Mouse (Mus musculus) kidney, embryonic 16.5 days (tissue): Measurements from ENCODE around the gene Ptn. TPM values are rescaled to one million over a fixed set of nuclear protein-coding genes. Genes with fewer than 3 reads are reported as not detected.
A peak's percentile ranks its signal among the peaks of the same experiment; 100 is the strongest.

ENCODE experiments used
- ATAC-seq: fragments of 200-750 bp; cut with Nextera tagmentation; 2 replicates; pipeline ENCODE4 v1.8.0; 2017; ENCODE audit warnings: moderate TSS enrichment; ENCODE audit not compliant: low FRiP score, low TSS enrichment
- H3K27ac ChIP-seq: fragments of 300-500 bp; sonication (generic); 2 replicates; pipeline ENCODE4 v1.5.1; 2014; ENCODE audit warnings: low read length
- H3K27me3 ChIP-seq: fragments of 300-500 bp; sonication (generic); 2 replicates; pipeline ENCODE4 v1.6.1; 2014; ENCODE audit warnings: low read length, control low read depth, mixed read lengths; ENCODE audit not compliant: insufficient read depth
- H3K36me3 ChIP-seq: fragments of 300-500 bp; sonication (generic); 2 replicates; pipeline ENCODE4 v1.6.1; 2014; ENCODE audit warnings: low read length, control low read depth, mixed read lengths; ENCODE audit not compliant: insufficient read depth
- H3K4me1 ChIP-seq: fragments of 300-500 bp; sonication (generic); 2 replicates; pipeline ENCODE4 v1.6.1; 2014; ENCODE audit warnings: low read length, control low read depth, mixed read lengths; ENCODE audit not compliant: insufficient read depth
- H3K4me2 ChIP-seq: fragments of 300-500 bp; sonication (generic); replicated peaks from 2 replicates; pipeline ENCODE4 v1.6.1; 2014; ENCODE audit warnings: low read depth, low read length
- H3K4me3 ChIP-seq: fragments of 300-500 bp; sonication (generic); 2 replicates; pipeline ENCODE4 v1.5.1; 2014; ENCODE audit warnings: mild to moderate bottlenecking, low read length
- H3K9ac ChIP-seq: fragments of 300-500 bp; sonication (generic); replicated peaks from 2 replicates; pipeline ENCODE4 v1.6.1; 2014; ENCODE audit warnings: low read length
- H3K9me3 ChIP-seq: fragments of 300-500 bp; sonication (generic); 2 replicates; pipeline ENCODE4 v1.6.1; 2016; ENCODE audit warnings: low read length, control low read depth
- WGBS: fragments of 180-500 bp; shearing (Covaris S2); extraction: QIAGEN DNeasy Blood & Tissue Kit; methylation state at CpG from one replicate; pipeline ENCODE4 v1.1.7; 2014; 5-methylcytosine and 5-hydroxymethylcytosine counted together
- polyA plus RNA-seq: library from polyadenylated mRNA; unstranded; fragments of >200 nt; fragmentation: Nextera tagmentation; extraction: Ambion mirVana; gene quantifications from 2 replicates; pipeline ENCODE4 v1.2.1, GENCODE M21; 2015

Ptn gene
- polyA plus RNA-seq, result 338 and 342 TPM in 2 replicates

DNA sequence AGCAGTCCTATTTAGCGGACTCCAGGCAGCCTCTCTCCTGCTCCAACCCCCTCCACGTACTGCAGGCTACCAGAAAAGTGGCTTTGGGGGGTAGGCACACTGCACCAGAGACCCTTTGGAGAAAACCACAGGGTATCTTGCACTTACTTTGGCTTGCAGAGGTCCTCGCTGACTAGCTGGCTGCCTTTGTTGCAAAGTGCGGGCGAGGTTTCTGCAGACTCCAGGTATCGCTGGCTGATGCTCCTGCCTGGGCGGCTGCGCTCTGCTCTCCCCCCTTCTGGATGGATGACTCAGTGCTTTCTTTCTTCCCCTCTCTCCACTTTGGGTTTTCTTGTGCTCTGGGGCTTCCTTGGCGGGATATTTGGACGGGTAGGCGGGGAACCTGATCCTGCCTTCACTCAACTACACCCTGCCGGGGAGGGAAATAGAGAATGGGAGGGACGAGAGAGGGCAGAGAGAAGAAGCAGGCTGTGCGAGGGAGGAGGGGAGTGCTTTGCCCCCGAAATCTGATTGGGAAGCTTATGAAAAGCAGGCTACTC, at the start of gene Ptn:
Gene Ptn (minus strand): TSS at position 474 of the 539 bp plus-strand sequence.
- peaks cover 13% of the 10 kb centered on the region; the same call in 1 of the 2 replicates for H3K36me3 ChIP-seq
- peak; percentile 82 for ATAC-seq
- H3K4me2 ChIP-seq, result peak within 1 kb of the TSS; percentile 58
- peak within 1 kb of the TSS; percentile 66 for H3K9ac ChIP-seq
- H3K9me3 ChIP-seq, result no peaks in the 10 kb centered on the region
- peak within 1 kb of the TSS; percentile 56 for H3K4me3 ChIP-seq
- peak within 1 kb of the TSS; percentile 82 for H3K27ac ChIP-seq
- under 1% methylated on average over 15 of the region's 15 CpGs for WGBS
- peaks cover 10% of the 10 kb centered on the region for H3K4me1 ChIP-seq
- H3K27me3 ChIP-seq, result no peaks in the 10 kb centered on the region

- no peak for ATAC-seq
- Histone ChIP-seq H3K4me2 (no peak overlapping the region), H3K27ac (no peak overlapping the region), H3K9me3 (no peaks in the 10 kb centered on the region), H3K36me3 (no peaks in the 10 kb centered on the region), H3K27me3 (no peaks in the 10 kb centered on the region), H3K4me3 (no peak overlapping the region), H3K4me1 (0 out of 2 replicates have a peak, but pooled peaks cover 4% of the 10 kb centered on the region), H3K9ac (no peak overlapping the region)
- WGBS, result 79% methylated on average over 3 of the region's 3 CpGs
These were observed 48.4 kb upstream of the Ptn start for GRCm38 (mm10) chr6:36858258-36859041.

GRCm38 (mm10) chr6:36857627-36858257, 47.7 kb upstream of the Ptn start:
- 0 out of 2 replicates have a peak, but pooled peaks have one; percentile 51 for ATAC-seq
- no peak overlapping the region for H3K4me3 ChIP-seq
- WGBS, result 49% methylated on average over 6 of the region's 6 CpGs

DNA sequence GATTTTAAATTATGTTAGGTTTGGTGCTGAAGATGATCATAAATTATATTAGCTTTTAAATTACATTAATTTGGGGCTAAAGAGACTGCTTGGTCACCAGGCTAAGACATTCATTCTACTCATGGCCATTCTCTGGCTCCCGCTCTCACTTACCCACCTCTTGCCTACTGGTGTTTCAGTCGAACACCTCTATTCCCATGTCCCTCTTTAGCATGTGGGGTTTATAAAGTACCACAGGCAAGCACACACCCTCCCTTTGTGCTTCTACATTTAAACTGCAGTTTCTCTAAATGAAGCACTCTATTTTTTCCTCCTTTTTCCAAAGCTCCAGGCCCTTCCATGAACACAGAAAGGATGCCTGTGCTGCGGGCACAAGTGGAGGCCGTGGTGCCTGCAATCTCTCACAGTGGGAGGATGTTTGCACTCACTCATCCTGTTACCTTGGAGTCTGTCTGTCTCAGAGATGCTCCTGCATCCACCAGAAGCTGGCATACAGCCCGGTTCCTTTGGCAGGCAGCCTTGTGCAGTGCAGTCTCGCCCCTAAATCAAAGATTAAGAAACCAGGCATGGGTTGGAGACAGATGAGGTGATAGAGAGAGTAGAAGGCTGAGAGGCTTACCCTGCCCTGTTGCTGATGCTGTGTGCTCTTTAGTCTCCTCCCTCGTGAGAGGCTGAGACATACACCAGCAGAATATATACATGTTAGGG, 40.6 kb upstream of the Ptn start:
- Histone ChIP-seq H3K9ac (no peak overlapping the region), H3K4me3 (no peak overlapping the region), H3K9me3 (no peaks in the 10 kb centered on the region), H3K27ac (no peak overlapping the region), H3K4me1 (no peaks in the 10 kb centered on the region), H3K4me2 (no peak overlapping the region), H3K27me3 (no peaks in the 10 kb centered on the region), H3K36me3 (no peaks in the 10 kb centered on the region)
- no peak for ATAC-seq
- 67% methylated on average over 7 of the region's 7 CpGs for WGBS

More at GRCm38 (mm10) chr6:36857627-36858257, 47.7 kb upstream of the Ptn start:
- Histone ChIP-seq H3K27me3 (no peaks in the 10 kb centered on the region), H3K4me2 (no peak overlapping the region), H3K9me3 (no peaks in the 10 kb centered on the region), H3K27ac (no peak overlapping the region), H3K9ac (no peak overlapping the region), H3K4me1 (0 out of 2 replicates have a peak, but pooled peaks cover 4% of the 10 kb centered on the region), H3K36me3 (no peaks in the 10 kb centered on the region)

- Histone ChIP-seq H3K27ac (no peak overlapping the region), H3K4me2 (no peak overlapping the region), H3K4me1 (peaks cover 6% of the 10 kb centered on the region), H3K36me3 (no peaks in the 10 kb centered on the region), H3K9ac (no peak overlapping the region), H3K4me3 (no peak overlapping the region), H3K9me3 (no peaks in the 10 kb centered on the region), H3K27me3 (no peaks in the 10 kb centered on the region)
- 86% methylated on average over 1 of the region's 1 CpGs for WGBS
- ATAC-seq, result no peak
These were observed 35.3 kb upstream of the Ptn start for GRCm38 (mm10) chr6:36845288-36845687.

- peaks cover 6% of the 10 kb centered on the region for H3K4me1 ChIP-seq
- H3K27me3 ChIP-seq, result no peaks in the 10 kb centered on the region
- ATAC-seq, result no peak
- H3K27ac ChIP-seq, result no peak overlapping the region
- no peak overlapping the region for H3K9ac ChIP-seq
- H3K4me3 ChIP-seq, result no peak overlapping the region
- H3K9me3 ChIP-seq, result no peaks in the 10 kb centered on the region
- no peaks in the 10 kb centered on the region for H3K36me3 ChIP-seq
- 71% methylated on average over 6 of the region's 6 CpGs for WGBS
- no peak overlapping the region for H3K4me2 ChIP-seq
These were observed 34.2 kb upstream of the Ptn start for GRCm38 (mm10) chr6:36844258-36844657.

DNA sequence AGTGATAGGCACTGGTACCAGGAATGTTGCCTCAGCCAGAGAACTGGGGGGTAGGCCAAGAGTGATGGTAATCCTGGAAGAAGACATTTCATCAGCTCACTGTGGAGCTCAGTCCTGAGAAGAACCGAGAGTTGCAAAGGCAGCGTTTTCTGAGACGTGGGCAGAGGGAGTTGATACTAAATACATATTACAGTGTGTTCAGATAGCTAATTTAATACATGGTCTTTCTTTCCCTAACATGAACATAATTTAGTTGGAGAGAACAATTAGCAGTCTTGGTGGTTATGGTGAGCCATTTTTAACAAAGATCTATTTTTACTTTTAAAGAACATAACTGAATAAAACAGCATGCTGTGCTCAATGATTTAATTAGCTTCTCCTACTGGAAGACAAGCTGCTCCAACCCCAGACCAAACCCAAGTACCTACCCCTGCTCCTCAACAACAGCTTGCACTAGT, 33.0 kb upstream of the Ptn start:
- Histone ChIP-seq H3K36me3 (no peaks in the 10 kb centered on the region), H3K4me1 (peaks cover 6% of the 10 kb centered on the region), H3K9ac (no peak overlapping the region), H3K4me2 (no peak overlapping the region), H3K4me3 (no peak overlapping the region), H3K27me3 (no peaks in the 10 kb centered on the region), H3K9me3 (no peaks in the 10 kb centered on the region), H3K27ac (no peak overlapping the region)
- WGBS, result 58% methylated on average over 3 of the region's 3 CpGs
- no peak for ATAC-seq

- Histone ChIP-seq H3K4me1 (peaks cover 6% of the 10 kb centered on the region), H3K36me3 (no peaks in the 10 kb centered on the region), H3K4me2 (no peak overlapping the region), H3K9me3 (no peaks in the 10 kb centered on the region), H3K9ac (no peak overlapping the region), H3K27me3 (no peaks in the 10 kb centered on the region), H3K4me3 (no peak overlapping the region), H3K27ac (no peak overlapping the region)
- 60% methylated on average over 5 of the region's 5 CpGs for WGBS
- ATAC-seq, result peak; percentile 46; the same call in 1 of the 2 replicates
These were observed 32.3 kb upstream of the Ptn start for GRCm38 (mm10) chr6:36842101-36842922.

GRCm38 (mm10) chr6:36841701-36842100, 31.7 kb upstream of the Ptn start:
- Histone ChIP-seq H3K27ac (no peak overlapping the region), H3K9me3 (no peaks in the 10 kb centered on the region), H3K4me2 (no peak overlapping the region), H3K36me3 (no peaks in the 10 kb centered on the region), H3K27me3 (no peaks in the 10 kb centered on the region), H3K9ac (no peak overlapping the region), H3K4me1 (peaks cover 6% of the 10 kb centered on the region), H3K4me3 (no peak overlapping the region)
- 42% methylated on average over 3 of the region's 3 CpGs for WGBS
- no peak for ATAC-seq
